Mouse (Mus musculus): ENCODE results near the gene Slc6a2. TPM values are rescaled to one million over a fixed set of nuclear protein-coding genes. Genes with fewer than 3 reads are reported as not detected.

Gene Slc6a2
- total RNA-seq, 2 experiments from 2014 or later: not detected

DNA sequence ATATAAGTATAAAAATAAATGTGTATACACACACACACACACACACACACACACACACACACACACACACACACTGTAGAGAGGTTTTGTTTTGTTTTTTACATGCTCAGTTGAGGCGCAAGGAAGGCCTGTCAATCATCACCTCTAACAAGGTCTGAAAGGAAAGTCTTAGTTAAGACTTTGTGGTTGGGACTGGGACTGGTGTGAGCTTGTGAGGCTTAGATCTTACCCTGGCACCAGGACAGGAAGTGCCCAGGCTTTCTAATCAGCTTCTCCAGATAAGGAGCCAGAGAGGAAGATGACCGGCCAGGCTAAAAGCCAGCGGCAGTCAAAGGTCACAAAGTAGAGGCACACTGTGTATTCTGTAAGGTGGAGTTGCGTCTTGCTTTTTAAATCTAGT lies 54.4 kb downstream of the Slc6a2 start:
- no peak for ATAC-seq (replicated peaks; ENCODE audit: low FRiP score, poor library complexity, severe bottlenecking)

DNA sequence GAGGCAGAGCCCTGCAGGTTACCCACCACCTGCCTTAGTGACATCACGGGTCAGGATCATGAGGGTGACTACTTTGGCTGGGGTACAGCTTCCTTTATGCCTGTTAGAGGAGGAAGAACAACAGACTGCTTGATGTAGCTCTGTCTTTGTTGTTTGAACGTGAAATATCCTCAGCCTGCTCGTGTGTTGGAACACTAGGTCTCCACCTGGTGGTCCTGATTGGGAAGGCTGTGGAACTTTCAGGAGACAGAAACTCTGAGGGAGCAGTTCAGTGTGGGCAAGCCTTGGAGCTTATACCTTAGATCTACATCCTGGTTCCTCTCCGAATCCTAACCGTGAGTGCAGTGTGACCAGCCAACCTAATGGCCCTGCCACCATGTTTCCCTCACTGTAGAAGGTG lies 61.9 kb downstream of the Slc6a2 start:
- ATAC-seq (replicated peaks; ENCODE audit: low FRiP score, poor library complexity, severe bottlenecking): no peak

DNA sequence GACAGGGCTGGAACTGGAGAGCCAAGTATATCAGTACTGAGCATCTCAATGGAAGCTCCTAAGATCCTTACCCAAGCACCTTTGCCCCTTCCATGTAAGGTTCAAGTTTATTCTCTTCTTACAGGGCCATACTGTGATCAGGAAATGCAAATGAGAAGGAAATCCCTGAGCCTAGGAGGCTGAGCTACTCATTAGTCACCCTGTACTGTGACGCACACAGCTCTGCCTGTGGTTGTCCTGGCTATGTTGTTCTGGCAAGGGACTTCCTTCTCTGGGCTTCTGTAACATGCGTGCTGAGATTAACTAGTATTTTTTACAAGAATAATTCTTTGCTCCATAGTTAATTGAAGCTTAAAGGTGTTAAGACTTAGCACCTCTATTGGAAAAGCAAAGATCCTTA lies 70.8 kb downstream of the Slc6a2 start:
- no peak for ATAC-seq (replicated peaks; ENCODE audit: low FRiP score, poor library complexity, severe bottlenecking)

DNA sequence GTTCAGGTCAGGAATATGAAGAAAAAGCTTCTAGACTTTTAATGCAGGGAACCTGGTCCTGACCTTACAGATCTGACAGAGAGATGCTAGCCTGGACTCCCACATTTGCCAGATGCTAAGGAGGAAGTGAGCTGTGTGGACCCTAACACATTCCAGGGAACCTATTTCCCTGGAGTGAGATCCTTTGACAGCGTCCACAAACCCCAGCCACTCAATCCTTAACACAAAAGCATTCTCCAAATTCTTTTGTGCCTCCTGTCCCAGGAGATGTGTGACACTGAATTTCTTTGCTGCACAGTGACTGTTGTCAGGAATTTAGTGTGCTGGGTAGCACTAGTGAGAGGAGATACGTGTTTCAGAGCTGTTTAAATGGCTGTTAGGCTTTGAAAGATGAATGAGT lies 79.0 kb downstream of the Slc6a2 start:
- ATAC-seq (replicated peaks; ENCODE audit: low FRiP score, poor library complexity, severe bottlenecking): no peak

DNA sequence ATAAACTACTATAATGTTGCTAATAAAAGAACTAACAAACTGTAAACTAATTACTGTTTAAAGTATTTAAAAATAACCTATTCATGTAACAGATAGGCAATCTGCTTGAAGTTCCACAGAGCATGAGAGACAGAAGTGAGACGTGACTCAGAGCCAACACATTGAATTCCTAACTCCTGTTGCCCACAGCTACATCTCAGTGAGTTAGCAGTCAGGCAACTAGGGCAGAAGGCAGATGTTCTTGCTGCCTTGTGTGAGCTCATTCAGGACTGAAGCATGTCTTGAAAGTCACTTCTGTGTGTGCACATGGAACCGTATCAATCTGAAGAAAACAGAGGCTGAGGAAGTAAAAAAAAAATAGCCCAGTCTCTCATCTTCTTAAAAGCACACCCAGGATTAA lies 80.4 kb downstream of the Slc6a2 start:
- ATAC-seq (replicated peaks; ENCODE audit: low FRiP score, poor library complexity, severe bottlenecking): no peak

DNA sequence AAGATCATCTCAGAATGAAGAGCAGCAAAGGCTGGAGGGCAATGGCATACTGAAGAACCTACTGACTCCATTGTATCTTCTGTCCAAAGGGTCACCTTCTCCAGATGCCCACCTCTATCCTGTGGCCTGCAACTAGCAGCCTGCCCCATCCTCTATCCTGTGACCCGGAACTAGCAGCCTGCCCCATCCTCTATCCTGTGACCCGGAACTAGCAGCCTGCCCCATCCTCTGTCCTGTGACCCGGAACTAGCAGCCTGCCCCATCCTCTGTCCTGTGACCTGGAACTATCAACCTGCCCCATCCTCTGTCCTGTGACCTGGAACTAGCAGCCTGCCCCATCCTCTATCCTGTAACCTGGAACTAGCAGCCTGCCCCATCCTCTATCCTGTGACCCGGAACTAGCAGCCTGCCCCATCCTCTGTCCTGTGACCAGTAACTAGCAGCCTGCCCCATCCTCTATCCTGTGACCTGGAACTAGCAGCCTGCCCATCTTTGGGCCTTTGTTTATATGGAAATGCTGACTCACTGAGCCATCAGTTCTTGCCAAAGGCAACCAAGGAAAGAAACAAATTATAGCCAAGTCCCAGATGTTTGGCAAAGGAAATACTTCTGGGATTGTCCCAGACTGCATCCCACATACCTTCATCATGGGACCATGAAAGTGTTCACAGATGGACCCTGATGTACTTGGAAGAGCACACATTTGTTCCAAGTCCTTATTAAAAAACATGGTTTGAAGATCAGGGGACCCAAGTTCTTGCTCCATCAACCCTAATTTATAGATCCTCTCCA lies 81.1 kb downstream of the Slc6a2 start:
- ATAC-seq (replicated peaks; ENCODE audit: low FRiP score, poor library complexity, severe bottlenecking): no peak

DNA sequence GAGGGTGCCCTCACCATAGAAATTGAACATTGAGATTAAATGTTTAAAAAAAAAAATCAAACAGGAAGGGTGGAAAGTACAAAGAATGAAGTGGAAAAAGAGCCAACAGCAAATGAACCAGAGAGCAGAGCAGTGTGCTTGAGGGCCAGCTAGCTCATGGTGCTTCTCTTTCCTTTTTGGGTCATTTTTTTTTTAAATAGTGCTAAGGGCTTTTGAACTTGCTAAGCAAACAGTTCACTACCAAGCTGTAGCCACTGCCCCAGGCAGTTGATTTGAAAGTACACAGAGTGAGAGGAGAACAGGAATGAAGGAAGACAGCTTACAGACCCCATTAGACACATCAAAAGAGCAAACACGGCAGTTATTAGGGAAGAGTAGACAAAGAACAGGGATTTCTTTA lies 83.2 kb downstream of the Slc6a2 start:
- no peak for ATAC-seq (replicated peaks; ENCODE audit: low FRiP score, poor library complexity, severe bottlenecking)

DNA sequence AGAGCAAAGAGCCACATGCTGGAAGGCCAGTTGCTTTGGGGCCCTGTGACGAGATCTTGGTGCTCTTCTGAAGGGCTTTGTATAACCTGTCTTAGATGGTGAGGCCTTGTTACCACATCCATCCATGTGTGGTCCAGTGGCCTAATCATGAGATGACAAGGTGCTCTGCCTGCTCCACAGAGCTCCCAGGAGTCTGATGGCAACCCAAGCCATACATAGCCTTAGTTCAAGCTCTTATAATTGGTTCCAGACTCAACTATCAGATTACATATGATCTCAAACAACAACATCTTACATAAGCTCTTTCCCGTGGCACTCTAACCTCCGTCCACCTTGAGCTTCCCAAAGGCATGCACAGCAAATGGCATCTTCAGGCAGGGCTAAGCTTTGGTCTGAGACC lies 88.2 kb downstream of the Slc6a2 start, which contains the start of gene Ces1a:
TSS of gene Ces1a (minus strand) at position 101 of the 400 bp plus-strand sequence.
- no peak for ATAC-seq (replicated peaks; ENCODE audit: low FRiP score, poor library complexity, severe bottlenecking)

DNA sequence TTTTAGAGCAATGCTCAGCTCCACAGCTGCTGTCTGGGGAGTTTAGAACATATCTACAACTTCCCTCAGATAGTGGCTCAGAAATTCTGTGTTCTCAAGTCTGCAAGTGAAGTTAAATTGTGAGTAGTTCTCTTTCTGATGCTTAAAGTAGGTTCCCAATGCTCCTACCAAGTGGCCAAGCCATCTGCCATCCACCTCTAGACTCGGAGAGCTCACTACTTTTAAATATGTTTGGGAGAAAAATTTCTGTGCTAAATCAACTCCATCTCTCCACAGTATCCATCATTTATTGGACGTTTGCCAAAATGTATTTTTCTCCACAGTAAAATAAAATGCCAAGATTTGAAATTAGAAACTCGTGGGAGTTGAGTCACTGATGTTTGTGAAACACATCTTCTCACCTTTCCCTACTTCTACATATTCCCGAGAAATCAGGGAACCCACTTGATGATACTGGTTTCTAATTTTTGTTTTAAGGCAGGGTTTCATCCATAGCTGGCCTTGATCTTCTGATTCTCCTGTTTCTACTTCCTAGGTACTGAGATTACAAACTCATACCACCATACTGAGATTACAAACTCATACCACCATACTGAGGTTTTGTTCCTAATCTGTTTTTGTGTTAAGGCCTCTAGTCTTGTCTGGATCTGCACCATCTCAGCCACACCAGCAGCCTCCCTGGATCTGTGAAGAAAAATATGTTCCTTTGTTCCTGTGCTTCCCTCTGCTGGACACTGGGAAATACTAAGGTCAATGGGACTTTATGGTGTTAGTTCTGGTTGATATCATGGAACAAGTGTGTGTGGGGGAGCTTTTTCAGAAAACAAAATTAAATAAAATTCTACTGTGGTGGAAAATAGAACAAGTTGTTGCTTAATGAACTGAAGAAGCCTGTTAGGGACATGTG lies 88.9 kb downstream of the Slc6a2 start:
- ATAC-seq (replicated peaks; ENCODE audit: low FRiP score, poor library complexity, severe bottlenecking): no peak

Other genes starting within 250 kb of the Slc6a2 start
- not detected in 2 replicates for gene Mmp2, start 132.8 kb upstream of the Slc6a2 start, total RNA-seq (2015; ENCODE audit: low replicate concordance)
- 1.1 TPM in 1 of 2 replicates, not detected in the other for gene Mmp2, start 132.8 kb upstream of the Slc6a2 start, total RNA-seq (2017; ENCODE audit: low replicate concordance)
- gene Lpcat2, start 104.7 kb upstream of the Slc6a2 start, total RNA-seq (2015; ENCODE audit: low replicate concordance): 7.7 and 29.0 TPM in 2 replicates
- gene Lpcat2, start 104.7 kb upstream of the Slc6a2 start, total RNA-seq (2017; ENCODE audit: low replicate concordance): 8.6 and 8.8 TPM in 2 replicates
- not detected in 2 replicates for gene Capns2, start 58.7 kb upstream of the Slc6a2 start, total RNA-seq (2015; ENCODE audit: low replicate concordance)
- gene Capns2, start 58.7 kb upstream of the Slc6a2 start, total RNA-seq (2017; ENCODE audit: low replicate concordance): not detected in 2 replicates
- not detected in 2 replicates for gene Ces1a, start 88.1 kb downstream of the Slc6a2 start, total RNA-seq (2015; ENCODE audit: low replicate concordance)
- not detected in 2 replicates for gene Ces1a, start 88.1 kb downstream of the Slc6a2 start, total RNA-seq (2017; ENCODE audit: low replicate concordance)
- not detected in 2 replicates for gene Ces1b, start 119.9 kb downstream of the Slc6a2 start, total RNA-seq (2015; ENCODE audit: low replicate concordance)
- gene Ces1b, start 119.9 kb downstream of the Slc6a2 start, total RNA-seq (2017; ENCODE audit: low replicate concordance): not detected in 2 replicates
- not detected in 2 replicates for gene Ces1c, start 171.2 kb downstream of the Slc6a2 start, total RNA-seq (2015; ENCODE audit: low replicate concordance)
- gene Ces1c, start 171.2 kb downstream of the Slc6a2 start, total RNA-seq (2017; ENCODE audit: low replicate concordance): not detected in 2 replicates
- 0.42 TPM in 1 of 2 replicates, not detected in the other for gene Ces1d, start 237.8 kb downstream of the Slc6a2 start, total RNA-seq (2015; ENCODE audit: low replicate concordance)
- not detected in 2 replicates for gene Ces1d, start 237.8 kb downstream of the Slc6a2 start, total RNA-seq (2017; ENCODE audit: low replicate concordance)